Mouse (Mus musculus): ENCODE measurements around the gene Klhl10. TPM values are rescaled to one million over a fixed set of nuclear protein-coding genes. Genes with fewer than 3 reads are reported as not detected.

Klhl10 gene
- polyA plus RNA-seq, 1 experiment from 2014 or later, result 1.2 TPM

GRCm38 (mm10) chr11:100421537-100421936 lies 20.2 kb upstream of the Klhl10 start:
- no peak overlapping the region for H3K4me3 ChIP-seq (ENCODE audit: low read length)
- no peak overlapping the region for H3K27ac ChIP-seq (ENCODE audit: low read depth, low read length)
- H3K4me1 ChIP-seq (ENCODE audit: control insufficient read depth, insufficient read depth, low read depth, low read length), result no peaks in the 10 kb centered on the region
- H3K36me3 ChIP-seq (ENCODE audit: control insufficient read depth, insufficient read depth, low read length), result no peaks in the 10 kb centered on the region
- no peak for ATAC-seq
- WGBS, result 34% methylated on average over 8 of the region's 8 CpGs
- no peaks in the 10 kb centered on the region for H3K9me3 ChIP-seq (ENCODE audit: control insufficient read depth, low read length)
- no peak overlapping the region for H3K4me2 ChIP-seq (ENCODE audit: low read length)
- H3K9ac ChIP-seq (ENCODE audit: low read depth, low read length), result no peak overlapping the region
- peaks cover 1% of the 10 kb centered on the region for H3K27me3 ChIP-seq (replicated peaks; ENCODE audit: control insufficient read depth, insufficient read depth, low read length)

- Histone ChIP-seq H3K36me3 (ENCODE audit: control insufficient read depth, insufficient read depth, low read length) (no peaks in the 10 kb centered on the region), H3K4me2 (ENCODE audit: low read length) (no peak overlapping the region), H3K9ac (ENCODE audit: low read depth, low read length) (no peak overlapping the region), H3K9me3 (ENCODE audit: control insufficient read depth, low read length) (no peaks in the 10 kb centered on the region), H3K4me1 (ENCODE audit: control insufficient read depth, insufficient read depth, low read depth, low read length) (no peaks in the 10 kb centered on the region), H3K27me3 (replicated peaks; ENCODE audit: control insufficient read depth, insufficient read depth, low read length) (no peaks in the 10 kb centered on the region), H3K27ac (ENCODE audit: low read depth, low read length) (no peak overlapping the region), H3K4me3 (ENCODE audit: low read length) (no peak overlapping the region)
- 92% methylated on average over 7 of the region's 7 CpGs for WGBS
- no peak for ATAC-seq
These were observed 17.9 kb upstream of the Klhl10 start for GRCm38 (mm10) chr11:100423836-100424235.

- Histone ChIP-seq H3K4me2 (ENCODE audit: low read length) (no peak overlapping the region), H3K9ac (ENCODE audit: low read depth, low read length) (no peak overlapping the region), H3K9me3 (ENCODE audit: control insufficient read depth, low read length) (no peaks in the 10 kb centered on the region), H3K4me3 (ENCODE audit: low read length) (no peak overlapping the region), H3K4me1 (ENCODE audit: control insufficient read depth, insufficient read depth, low read depth, low read length) (no peaks in the 10 kb centered on the region), H3K27me3 (replicated peaks; ENCODE audit: control insufficient read depth, insufficient read depth, low read length) (no peaks in the 10 kb centered on the region), H3K27ac (ENCODE audit: low read depth, low read length) (no peak overlapping the region), H3K36me3 (ENCODE audit: control insufficient read depth, insufficient read depth, low read length) (peaks cover 5% of the 10 kb centered on the region; the same call in 1 of the 2 replicates)
- WGBS, result 28% methylated on average over 7 of the region's 7 CpGs
- ATAC-seq, result 0 out of 2 replicates have a peak, but pooled peaks have one; percentile 22
These were observed 15.9 kb upstream of the Klhl10 start for GRCm38 (mm10) chr11:100425851-100426250.

- Histone ChIP-seq H3K4me1 (ENCODE audit: control insufficient read depth, insufficient read depth, low read depth, low read length) (no peaks in the 10 kb centered on the region), H3K9ac (ENCODE audit: low read depth, low read length) (no peak overlapping the region), H3K27ac (ENCODE audit: low read depth, low read length) (no peak overlapping the region), H3K4me2 (ENCODE audit: low read length) (no peak overlapping the region), H3K36me3 (ENCODE audit: control insufficient read depth, insufficient read depth, low read length) (peaks cover 8% of the 10 kb centered on the region; the same call in 1 of the 2 replicates), H3K4me3 (ENCODE audit: low read length) (no peak overlapping the region), H3K9me3 (ENCODE audit: control insufficient read depth, low read length) (no peaks in the 10 kb centered on the region), H3K27me3 (replicated peaks; ENCODE audit: control insufficient read depth, insufficient read depth, low read length) (no peaks in the 10 kb centered on the region)
- ATAC-seq, result no peak
- 91% methylated on average over 3 of the region's 3 CpGs for WGBS
These were observed 14.9 kb upstream of the Klhl10 start for GRCm38 (mm10) chr11:100426820-100427219.

- Histone ChIP-seq H3K4me1 (ENCODE audit: control insufficient read depth, insufficient read depth, low read depth, low read length) (no peaks in the 10 kb centered on the region), H3K27me3 (replicated peaks; ENCODE audit: control insufficient read depth, insufficient read depth, low read length) (no peaks in the 10 kb centered on the region), H3K4me2 (ENCODE audit: low read length) (no peak overlapping the region), H3K27ac (ENCODE audit: low read depth, low read length) (no peak overlapping the region), H3K4me3 (ENCODE audit: low read length) (no peak overlapping the region), H3K9me3 (ENCODE audit: control insufficient read depth, low read length) (no peaks in the 10 kb centered on the region), H3K9ac (ENCODE audit: low read depth, low read length) (no peak overlapping the region), H3K36me3 (ENCODE audit: control insufficient read depth, insufficient read depth, low read length) (peaks cover 8% of the 10 kb centered on the region; the same call in 1 of the 2 replicates)
- ATAC-seq, result peak; percentile 71
- 43% methylated on average over 9 of the region's 9 CpGs for WGBS
These were observed 13.0 kb upstream of the Klhl10 start for GRCm38 (mm10) chr11:100428612-100429199.

GRCm38 (mm10) chr11:100430052-100430451 lies 11.7 kb upstream of the Klhl10 start:
- Histone ChIP-seq H3K4me1 (ENCODE audit: control insufficient read depth, insufficient read depth, low read depth, low read length) (no peaks in the 10 kb centered on the region), H3K27ac (ENCODE audit: low read depth, low read length) (no peak overlapping the region), H3K9me3 (ENCODE audit: control insufficient read depth, low read length) (no peaks in the 10 kb centered on the region), H3K36me3 (ENCODE audit: control insufficient read depth, insufficient read depth, low read length) (peaks cover 8% of the 10 kb centered on the region; the same call in 1 of the 2 replicates), H3K4me3 (ENCODE audit: low read length) (no peak overlapping the region), H3K27me3 (replicated peaks; ENCODE audit: control insufficient read depth, insufficient read depth, low read length) (no peaks in the 10 kb centered on the region), H3K9ac (ENCODE audit: low read depth, low read length) (no peak overlapping the region), H3K4me2 (ENCODE audit: low read length) (no peak overlapping the region)
- ATAC-seq, result no peak
- WGBS, result 80% methylated on average over 7 of the region's 7 CpGs

GRCm38 (mm10) chr11:100432002-100432401 lies 9.7 kb upstream of the Klhl10 start:
- no peaks in the 10 kb centered on the region for H3K9me3 ChIP-seq (ENCODE audit: control insufficient read depth, low read length)
- H3K4me2 ChIP-seq (ENCODE audit: low read length), result no peak overlapping the region
- no peak overlapping the region for H3K27ac ChIP-seq (ENCODE audit: low read depth, low read length)
- H3K27me3 ChIP-seq (replicated peaks; ENCODE audit: control insufficient read depth, insufficient read depth, low read length), result no peaks in the 10 kb centered on the region
- H3K4me1 ChIP-seq (ENCODE audit: control insufficient read depth, insufficient read depth, low read depth, low read length), result no peaks in the 10 kb centered on the region
- WGBS, result 96% methylated on average over 5 of the region's 5 CpGs
- no peak overlapping the region for H3K9ac ChIP-seq (ENCODE audit: low read depth, low read length)
- peaks cover 12% of the 10 kb centered on the region; the same call in 1 of the 2 replicates for H3K36me3 ChIP-seq (ENCODE audit: control insufficient read depth, insufficient read depth, low read length)
- no peak for ATAC-seq
- H3K4me3 ChIP-seq (ENCODE audit: low read length), result no peak overlapping the region

GRCm38 (mm10) chr11:100435678-100436246 lies 6.0 kb upstream of the Klhl10 start:
- H3K36me3 ChIP-seq (ENCODE audit: control insufficient read depth, insufficient read depth, low read length), result 0 out of 2 replicates have a peak, but pooled peaks cover 7% of the 10 kb centered on the region
- no peaks in the 10 kb centered on the region for H3K27me3 ChIP-seq (replicated peaks; ENCODE audit: control insufficient read depth, insufficient read depth, low read length)
- ATAC-seq, result no peak
- WGBS, result 26% methylated on average over 9 of the region's 9 CpGs
- no peak overlapping the region for H3K27ac ChIP-seq (ENCODE audit: low read depth, low read length)
- H3K9ac ChIP-seq (ENCODE audit: low read depth, low read length), result no peak overlapping the region
- H3K9me3 ChIP-seq (ENCODE audit: control insufficient read depth, low read length), result no peaks in the 10 kb centered on the region
- H3K4me1 ChIP-seq (ENCODE audit: control insufficient read depth, insufficient read depth, low read depth, low read length), result peaks cover 5% of the 10 kb centered on the region
- H3K4me2 ChIP-seq (ENCODE audit: low read length), result no peak overlapping the region
- H3K4me3 ChIP-seq (ENCODE audit: low read length), result no peak overlapping the region

GRCm38 (mm10) chr11:100437901-100438300 lies 3.8 kb upstream of the Klhl10 start:
- no peaks in the 10 kb centered on the region for H3K27me3 ChIP-seq (replicated peaks; ENCODE audit: control insufficient read depth, insufficient read depth, low read length)
- 0 out of 2 replicates have a peak, but pooled peaks cover 4% of the 10 kb centered on the region for H3K36me3 ChIP-seq (ENCODE audit: control insufficient read depth, insufficient read depth, low read length)
- no peak for ATAC-seq
- H3K9me3 ChIP-seq (ENCODE audit: control insufficient read depth, low read length), result no peaks in the 10 kb centered on the region
- no peak overlapping the region for H3K27ac ChIP-seq (ENCODE audit: low read depth, low read length)
- WGBS, result 79% methylated on average over 1 of the region's 1 CpGs
- H3K4me2 ChIP-seq (ENCODE audit: low read length), result no peak overlapping the region
- no peak overlapping the region for H3K4me3 ChIP-seq (ENCODE audit: low read length)
- peaks cover 5% of the 10 kb centered on the region for H3K4me1 ChIP-seq (ENCODE audit: control insufficient read depth, insufficient read depth, low read depth, low read length)
- H3K9ac ChIP-seq (ENCODE audit: low read depth, low read length), result no peak overlapping the region
